Mouse (Mus musculus): Measurements from ENCODE around the gene Siae. TPM values are rescaled to one million over a fixed set of nuclear protein-coding genes. Genes with fewer than 3 reads are reported as not detected.

The Siae gene
- polyA plus RNA-seq, 1 experiment from 2014 or later = 5.5 TPM

- no peak for ATAC-seq (ENCODE audit: low read depth)
- no peak overlapping the region for H3K4me3 ChIP-seq (ENCODE audit: low read depth, low read length)
- 64% methylated on average over 4 of the region's 4 CpGs for WGBS (ENCODE audit: insufficient replicate concordance)
These were observed 31.2 kb downstream of the Siae start for GRCm38 (mm10) chr9:37586718-37587117.

GRCm38 (mm10) chr9:37590381-37590780, 34.9 kb downstream of the Siae start:
- H3K27me3 ChIP-seq (ENCODE audit: control insufficient read depth, insufficient read depth, low read depth, low read length) = no peaks in the 10 kb centered on the region
- no peaks in the 10 kb centered on the region for H3K4me1 ChIP-seq (ENCODE audit: control insufficient read depth, low read depth, low read length)
- no peak for ATAC-seq (ENCODE audit: low read depth)
- no peaks in the 10 kb centered on the region for H3K9me3 ChIP-seq (replicated peaks; ENCODE audit: control insufficient read depth, low read length)
- no peak overlapping the region for H3K27ac ChIP-seq (ENCODE audit: low read length)
- H3K4me2 ChIP-seq (ENCODE audit: low read depth, low read length) = no peak overlapping the region
- WGBS (ENCODE audit: insufficient replicate concordance) = 67% methylated on average over 4 of the region's 4 CpGs
- H3K4me3 ChIP-seq (ENCODE audit: low read depth, low read length) = no peak overlapping the region
- no peak overlapping the region for H3K9ac ChIP-seq (ENCODE audit: low read depth, low read length)
- H3K36me3 ChIP-seq (ENCODE audit: control insufficient read depth, insufficient read depth) = no peaks in the 10 kb centered on the region

More at GRCm38 (mm10) chr9:37586718-37587117, 31.2 kb downstream of the Siae start:
- no peaks in the 10 kb centered on the region for H3K27me3 ChIP-seq (ENCODE audit: control insufficient read depth, insufficient read depth, low read depth, low read length)
- no peaks in the 10 kb centered on the region for H3K4me1 ChIP-seq (ENCODE audit: control insufficient read depth, low read depth, low read length)
- H3K4me2 ChIP-seq (ENCODE audit: low read depth, low read length) = no peak overlapping the region
- H3K36me3 ChIP-seq (ENCODE audit: control insufficient read depth, insufficient read depth) = no peaks in the 10 kb centered on the region
- no peak overlapping the region for H3K27ac ChIP-seq (ENCODE audit: low read length)
- H3K9ac ChIP-seq (ENCODE audit: low read depth, low read length) = no peak overlapping the region
- no peaks in the 10 kb centered on the region for H3K9me3 ChIP-seq (replicated peaks; ENCODE audit: control insufficient read depth, low read length)

GRCm38 (mm10) chr9:37592025-37592424, 36.5 kb downstream of the Siae start:
- no peaks in the 10 kb centered on the region for H3K27me3 ChIP-seq (ENCODE audit: control insufficient read depth, insufficient read depth, low read depth, low read length)
- no peak overlapping the region for H3K4me3 ChIP-seq (ENCODE audit: low read depth, low read length)
- H3K36me3 ChIP-seq (ENCODE audit: control insufficient read depth, insufficient read depth) = no peaks in the 10 kb centered on the region
- H3K27ac ChIP-seq (ENCODE audit: low read length) = no peak overlapping the region
- H3K9me3 ChIP-seq (replicated peaks; ENCODE audit: control insufficient read depth, low read length) = no peaks in the 10 kb centered on the region
- 26% methylated on average over 2 of the region's 2 CpGs for WGBS (ENCODE audit: insufficient replicate concordance)
- no peaks in the 10 kb centered on the region for H3K4me1 ChIP-seq (ENCODE audit: control insufficient read depth, low read depth, low read length)
- no peak overlapping the region for H3K4me2 ChIP-seq (ENCODE audit: low read depth, low read length)
- no peak overlapping the region for H3K9ac ChIP-seq (ENCODE audit: low read depth, low read length)
- ATAC-seq (ENCODE audit: low read depth) = no peak

GRCm38 (mm10) chr9:37592633-37593032, 37.1 kb downstream of the Siae start:
- no peaks in the 10 kb centered on the region for H3K4me1 ChIP-seq (ENCODE audit: control insufficient read depth, low read depth, low read length)
- no peaks in the 10 kb centered on the region for H3K9me3 ChIP-seq (replicated peaks; ENCODE audit: control insufficient read depth, low read length)
- H3K9ac ChIP-seq (ENCODE audit: low read depth, low read length) = no peak overlapping the region
- H3K4me2 ChIP-seq (ENCODE audit: low read depth, low read length) = no peak overlapping the region
- 17% methylated on average over 6 of the region's 6 CpGs for WGBS (ENCODE audit: insufficient replicate concordance)
- H3K36me3 ChIP-seq (ENCODE audit: control insufficient read depth, insufficient read depth) = no peaks in the 10 kb centered on the region
- ATAC-seq (ENCODE audit: low read depth) = no peak
- H3K4me3 ChIP-seq (ENCODE audit: low read depth, low read length) = no peak overlapping the region
- H3K27me3 ChIP-seq (ENCODE audit: control insufficient read depth, insufficient read depth, low read depth, low read length) = no peaks in the 10 kb centered on the region
- no peak overlapping the region for H3K27ac ChIP-seq (ENCODE audit: low read length)

GRCm38 (mm10) chr9:37593690-37594089, 38.2 kb downstream of the Siae start:
- Histone ChIP-seq H3K4me1 (ENCODE audit: control insufficient read depth, low read depth, low read length) (no peaks in the 10 kb centered on the region), H3K9ac (ENCODE audit: low read depth, low read length) (no peak overlapping the region), H3K9me3 (replicated peaks; ENCODE audit: control insufficient read depth, low read length) (no peaks in the 10 kb centered on the region), H3K27me3 (ENCODE audit: control insufficient read depth, insufficient read depth, low read depth, low read length) (no peaks in the 10 kb centered on the region), H3K4me2 (ENCODE audit: low read depth, low read length) (no peak overlapping the region), H3K4me3 (ENCODE audit: low read depth, low read length) (no peak overlapping the region), H3K36me3 (ENCODE audit: control insufficient read depth, insufficient read depth) (no peaks in the 10 kb centered on the region), H3K27ac (ENCODE audit: low read length) (no peak overlapping the region)
- no peak for ATAC-seq (ENCODE audit: low read depth)
- 71% methylated on average over 3 of the region's 3 CpGs for WGBS (ENCODE audit: insufficient replicate concordance)

- no peaks in the 10 kb centered on the region for H3K36me3 ChIP-seq (ENCODE audit: control insufficient read depth, insufficient read depth)
- no peaks in the 10 kb centered on the region for H3K27me3 ChIP-seq (ENCODE audit: control insufficient read depth, insufficient read depth, low read depth, low read length)
- ATAC-seq (ENCODE audit: low read depth) = no peak
- no peaks in the 10 kb centered on the region for H3K9me3 ChIP-seq (replicated peaks; ENCODE audit: control insufficient read depth, low read length)
- no peak overlapping the region for H3K27ac ChIP-seq (ENCODE audit: low read length)
- no peak overlapping the region for H3K4me2 ChIP-seq (ENCODE audit: low read depth, low read length)
- 40% methylated on average over 1 of the region's 1 CpGs for WGBS (ENCODE audit: insufficient replicate concordance)
- H3K4me1 ChIP-seq (ENCODE audit: control insufficient read depth, low read depth, low read length) = peaks cover 7% of the 10 kb centered on the region
- no peak overlapping the region for H3K9ac ChIP-seq (ENCODE audit: low read depth, low read length)
- H3K4me3 ChIP-seq (ENCODE audit: low read depth, low read length) = no peak overlapping the region
These were observed 40.1 kb downstream of the Siae start for GRCm38 (mm10) chr9:37595570-37595969.

GRCm38 (mm10) chr9:37598637-37599036, 43.1 kb downstream of the Siae start:
- 64% methylated on average over 2 of the region's 2 CpGs for WGBS (ENCODE audit: insufficient replicate concordance)
- no peak for ATAC-seq (ENCODE audit: low read depth)
- Histone ChIP-seq H3K27ac (ENCODE audit: low read length) (no peak overlapping the region), H3K9me3 (replicated peaks; ENCODE audit: control insufficient read depth, low read length) (no peaks in the 10 kb centered on the region), H3K4me1 (ENCODE audit: control insufficient read depth, low read depth, low read length) (peaks cover 12% of the 10 kb centered on the region), H3K4me2 (ENCODE audit: low read depth, low read length) (no peak overlapping the region), H3K4me3 (ENCODE audit: low read depth, low read length) (no peak overlapping the region), H3K9ac (ENCODE audit: low read depth, low read length) (no peak overlapping the region), H3K27me3 (ENCODE audit: control insufficient read depth, insufficient read depth, low read depth, low read length) (no peaks in the 10 kb centered on the region), H3K36me3 (ENCODE audit: control insufficient read depth, insufficient read depth) (no peaks in the 10 kb centered on the region)

GRCm38 (mm10) chr9:37600538-37601205, 45.2 kb downstream of the Siae start:
- H3K4me2 ChIP-seq (ENCODE audit: low read depth, low read length) = no peak overlapping the region
- peak; percentile 89 for ATAC-seq (ENCODE audit: low read depth)
- H3K27me3 ChIP-seq (ENCODE audit: control insufficient read depth, insufficient read depth, low read depth, low read length) = no peaks in the 10 kb centered on the region

GRCm38 (mm10) chr9:37605089-37605488, 49.6 kb downstream of the Siae start:
- ATAC-seq (ENCODE audit: low read depth) = peak; percentile 12; the same call in 1 of the 2 replicates
- no peaks in the 10 kb centered on the region for H3K36me3 ChIP-seq (ENCODE audit: control insufficient read depth, insufficient read depth)
- no peak overlapping the region for H3K27ac ChIP-seq (ENCODE audit: low read length)
- H3K9me3 ChIP-seq (replicated peaks; ENCODE audit: control insufficient read depth, low read length) = no peaks in the 10 kb centered on the region
- WGBS (ENCODE audit: insufficient replicate concordance) = 26% methylated on average over 3 of the region's 3 CpGs
- H3K4me1 ChIP-seq (ENCODE audit: control insufficient read depth, low read depth, low read length) = peaks cover 10% of the 10 kb centered on the region
- H3K9ac ChIP-seq (ENCODE audit: low read depth, low read length) = no peak overlapping the region
- H3K27me3 ChIP-seq (ENCODE audit: control insufficient read depth, insufficient read depth, low read depth, low read length) = no peaks in the 10 kb centered on the region
- no peak overlapping the region for H3K4me2 ChIP-seq (ENCODE audit: low read depth, low read length)
- H3K4me3 ChIP-seq (ENCODE audit: low read depth, low read length) = no peak overlapping the region

More at GRCm38 (mm10) chr9:37600538-37601205, 45.2 kb downstream of the Siae start:
- Histone ChIP-seq H3K36me3 (ENCODE audit: control insufficient read depth, insufficient read depth) (no peaks in the 10 kb centered on the region), H3K9ac (ENCODE audit: low read depth, low read length) (no peak overlapping the region), H3K4me3 (ENCODE audit: low read depth, low read length) (no peak overlapping the region), H3K4me1 (ENCODE audit: control insufficient read depth, low read depth, low read length) (peaks cover 12% of the 10 kb centered on the region), H3K9me3 (replicated peaks; ENCODE audit: control insufficient read depth, low read length) (no peaks in the 10 kb centered on the region), H3K27ac (ENCODE audit: low read length) (no peak overlapping the region)
- 19% methylated on average over 2 of the region's 2 CpGs for WGBS (ENCODE audit: insufficient replicate concordance)
